Mouse (Mus musculus) G1E (cell line): ENCODE data around the gene Pdha2. TPM values are rescaled to one million over a fixed set of nuclear protein-coding genes. Genes with fewer than 3 reads are reported as not detected.

ENCODE experiments used
- ATAC-seq: 2 replicates; pipeline ENCODE4 v1.8.0; 2016; ENCODE audit warnings: mild to moderate bottlenecking; ENCODE audit not compliant: insufficient number of reproducible peaks, poor library complexity, low FRiP score, severe bottlenecking; ENCODE audit errors: extremely low read depth
- DNase-seq: peaks from one replicate; pipeline ENCODE4 v3.0.0; 2012; ENCODE audit warnings: low spot score
- H3K27me3 ChIP-seq: 2 replicates; pipeline ENCODE4 v1.6.1; 2012; ENCODE audit warnings: mild to moderate bottlenecking, low read length, inconsistent platforms; ENCODE audit not compliant: insufficient read depth
- H3K36me3 ChIP-seq: replicated peaks from 2 replicates; pipeline ENCODE3; 2012; ENCODE audit warnings: mild to moderate bottlenecking, inconsistent platforms
- H3K4me1 ChIP-seq: 2 replicates; pipeline ENCODE4 v1.6.1; 2012; ENCODE audit warnings: low read depth, low read length, inconsistent platforms, mixed read lengths; ENCODE audit not compliant: insufficient read depth
- H3K4me3 ChIP-seq: 2 replicates; pipeline ENCODE4 v1.5.1; 2012; ENCODE audit warnings: low read depth, mild to moderate bottlenecking, inconsistent platforms, low read length, moderate library complexity, mixed read lengths
- H3K9me3 ChIP-seq: replicated peaks from 2 replicates; pipeline ENCODE4 v1.6.1; 2012; ENCODE audit warnings: inconsistent platforms
- CTCF ChIP-seq: IDR thresholded peaks from 2 replicates; pipeline ENCODE4 v1.5.1; 2012; ENCODE audit warnings: low read depth, low read length, inconsistent platforms, mixed read lengths
- GATA1 ChIP-seq: IDR thresholded peaks from 2 replicates; pipeline ENCODE4 v1.6.1; 2012; ENCODE audit warnings: borderline replicate concordance, low read length, inconsistent platforms, mixed read lengths
- GATA2 ChIP-seq: IDR thresholded peaks from 2 replicates; pipeline ENCODE4 v1.6.1; 2012; ENCODE audit warnings: low read depth, low read length, inconsistent platforms, borderline replicate concordance
- POLR2AphosphoS5 ChIP-seq: IDR thresholded peaks from 2 replicates; pipeline ENCODE4 v1.6.1; 2012; ENCODE audit warnings: low read depth, low read length, inconsistent platforms; ENCODE audit not compliant: insufficient replicate concordance
- TAL1 ChIP-seq: conservative IDR thresholded peaks from 2 replicates; pipeline ENCODE4 v1.6.1; 2012; ENCODE audit warnings: low read depth, low read length, inconsistent platforms, mixed read lengths
- polyA plus RNA-seq: library from polyadenylated mRNA; stranded (reverse); fragments of >175 nt; gene quantifications from 2 replicates; pipeline ENCODE4 v1.2.3, GENCODE M21; 2012
- total RNA-seq, 2 experiments: library from RNA; stranded (forward) in 1 of 2; stranded (reverse) in 1 of 2; fragments of 200-1000 nt in 1 of 2; fragments of >200 nt in 1 of 2; fragmentation: Nextera tagmentation in 1 of 2; gene quantifications; 2 replicates each; pipeline ENCODE4 v1.2.3; 2014 to 2017

Gene Pdha2
- total and polyA plus RNA-seq, 3 experiments, result 0.05 TPM; not detected in 2

DNA sequence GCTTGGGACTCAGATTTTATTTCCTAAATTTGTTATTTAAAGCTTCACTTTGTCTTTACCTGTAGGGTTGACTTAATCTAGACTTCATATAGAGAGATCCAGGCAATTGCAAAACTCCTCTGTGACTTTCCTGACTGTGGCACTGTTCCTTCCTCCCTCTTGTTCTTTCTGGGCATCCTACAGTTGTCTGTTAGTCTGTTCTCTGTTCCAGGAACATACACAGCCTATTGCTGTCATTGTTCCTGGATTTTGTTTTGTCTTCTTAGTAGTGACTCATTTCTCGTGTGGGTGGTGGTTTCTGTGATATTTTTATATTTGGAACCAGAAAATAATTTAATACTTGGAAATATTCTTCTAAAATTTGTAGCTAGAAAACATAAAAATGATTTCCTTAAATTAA, 10.2 kb upstream of the Pdha2 start:
- TF ChIP-seq TAL1 (no peak), GATA2 (no peak), POLR2AphosphoS5 (no peak), GATA1 (no peak), CTCF (no peak)
- ATAC-seq, result no peak
- Histone ChIP-seq H3K27me3 (no peaks in the 10 kb centered on the region), H3K36me3 (no peaks in the 10 kb centered on the region), H3K4me3 (no peak overlapping the region), H3K4me1 (no peaks in the 10 kb centered on the region), H3K9me3 (no peaks in the 10 kb centered on the region)
- no peak for DNase-seq

DNA sequence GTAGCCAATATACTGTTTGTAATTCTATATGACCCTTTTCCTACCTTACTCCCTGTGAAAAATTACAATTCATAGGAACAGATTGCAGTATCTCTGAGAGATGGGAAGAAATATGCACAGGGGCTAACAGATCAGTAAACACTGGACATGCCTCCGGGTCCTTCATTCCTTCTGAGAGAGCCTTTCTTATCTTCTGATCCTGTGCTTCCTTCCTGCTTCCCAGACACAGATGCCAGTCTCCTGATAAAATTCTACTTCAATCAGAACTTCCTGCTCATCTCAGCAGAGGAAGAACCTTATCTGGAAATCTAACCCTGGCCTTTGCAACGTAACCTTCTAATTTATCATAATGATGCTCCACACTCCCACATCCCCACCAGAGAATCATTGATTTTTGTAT, 6.4 kb upstream of the Pdha2 start:
- ATAC-seq (peak; percentile 73), DNase-seq (no peak)
- no peaks in the 10 kb centered on the region for H3K9me3 ChIP-seq

DNA sequence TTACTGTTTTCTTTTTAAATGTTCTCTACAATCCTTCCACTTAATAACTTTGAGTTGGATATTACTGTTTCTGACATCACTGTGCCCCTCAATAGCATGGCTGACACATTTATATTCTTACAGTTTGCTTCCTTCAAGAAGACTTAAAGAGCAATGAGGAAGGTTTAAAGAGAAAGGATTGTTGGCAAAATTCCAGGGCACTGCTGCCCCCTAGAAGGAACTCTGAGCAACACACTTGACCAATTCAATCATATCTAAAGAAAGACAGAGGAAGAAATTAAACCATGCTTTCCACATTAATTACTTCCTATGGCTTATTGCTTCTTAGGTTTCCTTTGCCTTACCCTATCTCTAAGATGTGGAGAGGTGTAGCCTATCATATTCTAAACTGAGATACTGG, 4.8 kb upstream of the Pdha2 start:
- TF ChIP-seq CTCF (no peak), POLR2AphosphoS5 (no peak), TAL1 (no peak), GATA2 (no peak), GATA1 (no peak)
- Histone ChIP-seq H3K4me1 (no peaks in the 10 kb centered on the region), H3K36me3 (no peaks in the 10 kb centered on the region), H3K9me3 (no peaks in the 10 kb centered on the region), H3K4me3 (no peak overlapping the region), H3K27me3 (no peaks in the 10 kb centered on the region)
- DNase-seq (no peak), ATAC-seq (no peak)

More for the DNA sequence above, 6.4 kb upstream of the Pdha2 start:
- Histone ChIP-seq H3K36me3 (no peaks in the 10 kb centered on the region), H3K4me1 (no peaks in the 10 kb centered on the region), H3K27me3 (no peaks in the 10 kb centered on the region), H3K4me3 (no peak overlapping the region)
- TF ChIP-seq CTCF, result no peak
- TF ChIP-seq GATA1, result no peak
- TF ChIP-seq TAL1, result no peak
- TF ChIP-seq GATA2, result no peak
- no peak for TF ChIP-seq POLR2AphosphoS5

DNA sequence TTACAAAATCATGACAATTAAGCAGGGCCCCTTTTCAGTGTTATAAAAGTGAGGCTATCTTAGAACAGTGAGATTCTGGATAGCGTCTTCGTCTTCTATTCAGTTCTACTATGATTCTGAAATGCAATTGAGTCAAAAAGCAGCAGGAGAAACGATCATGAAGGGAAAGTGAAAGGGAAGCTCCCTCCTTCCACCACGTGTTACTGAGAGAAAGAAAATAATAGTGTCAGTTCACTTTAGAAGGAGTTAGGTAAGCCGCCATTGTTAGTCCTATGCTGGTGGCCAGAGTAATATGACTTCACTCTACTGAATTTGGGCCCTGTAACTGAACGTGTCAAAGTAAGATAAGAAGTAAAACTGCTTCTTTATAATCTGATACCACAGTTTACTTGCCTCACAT, 4.1 kb upstream of the Pdha2 start:
- ATAC-seq, result no peak

DNA sequence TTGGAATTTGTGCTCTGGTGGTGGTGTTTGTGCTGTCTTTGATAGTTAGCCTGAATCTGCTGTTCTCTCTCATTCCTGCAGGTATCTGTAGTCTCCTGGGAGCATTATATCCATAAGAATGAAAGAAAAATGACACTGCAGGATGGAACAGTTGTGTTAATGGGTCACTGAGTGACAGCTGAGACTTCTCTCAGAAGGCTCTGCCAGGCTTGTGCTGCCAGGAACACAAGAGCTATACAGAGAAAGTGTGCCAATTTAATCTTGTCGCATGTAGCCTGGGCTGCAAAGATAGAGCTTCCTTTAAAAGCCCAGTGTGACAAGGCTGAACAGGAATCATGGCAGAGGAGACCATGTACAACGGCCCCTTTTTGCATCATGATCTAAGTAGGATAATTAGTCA, 2.6 kb upstream of the Pdha2 start:
- TF ChIP-seq TAL1 (no peak), POLR2AphosphoS5 (no peak), GATA1 (no peak), CTCF (no peak), GATA2 (no peak)
- DNase-seq, result no peak
- Histone ChIP-seq H3K36me3 (no peaks in the 10 kb centered on the region), H3K4me1 (no peaks in the 10 kb centered on the region), H3K9me3 (no peaks in the 10 kb centered on the region), H3K27me3 (0 out of 2 replicates have a peak, but pooled peaks cover 2% of the 10 kb centered on the region), H3K4me3 (no peak overlapping the region)
- no peak for ATAC-seq

More for the DNA sequence above, 4.1 kb upstream of the Pdha2 start:
- H3K36me3 ChIP-seq, result no peaks in the 10 kb centered on the region
- no peak for DNase-seq
- H3K9me3 ChIP-seq, result no peaks in the 10 kb centered on the region
- H3K27me3 ChIP-seq, result no peaks in the 10 kb centered on the region
- no peaks in the 10 kb centered on the region for H3K4me1 ChIP-seq
- no peak overlapping the region for H3K4me3 ChIP-seq
- no peak for TF ChIP-seq POLR2AphosphoS5
- TF ChIP-seq GATA1, result no peak
- no peak for TF ChIP-seq TAL1
- TF ChIP-seq GATA2, result no peak
- no peak for TF ChIP-seq CTCF

DNA sequence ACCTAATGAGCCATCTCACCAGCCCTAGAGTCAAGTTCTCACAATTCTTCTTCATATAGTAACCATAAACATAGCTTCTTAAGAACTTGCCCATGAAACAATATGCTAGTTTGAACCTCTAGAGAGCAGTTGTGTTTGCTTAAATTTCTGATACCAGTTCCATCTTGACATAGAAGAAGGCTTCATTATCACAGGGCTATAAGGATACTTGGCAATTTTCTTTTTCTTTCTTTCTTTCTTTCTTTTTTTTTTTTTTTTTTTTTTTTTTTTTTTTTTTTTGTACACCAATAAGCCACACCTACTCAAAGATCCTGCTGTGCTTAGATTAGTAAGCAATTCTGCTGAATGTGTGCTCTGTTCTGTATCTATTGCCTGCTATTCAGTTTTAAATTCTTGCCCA, 2.0 kb upstream of the Pdha2 start:
- ATAC-seq, result no peak
- no peaks in the 10 kb centered on the region for H3K36me3 ChIP-seq
- TF ChIP-seq CTCF, result no peak
- no peak for TF ChIP-seq TAL1
- TF ChIP-seq POLR2AphosphoS5, result no peak
- TF ChIP-seq GATA1, result no peak
- TF ChIP-seq GATA2, result no peak
- no peaks in the 10 kb centered on the region for H3K9me3 ChIP-seq
- no peak for DNase-seq
- no peak overlapping the region for H3K4me3 ChIP-seq
- no peaks in the 10 kb centered on the region for H3K4me1 ChIP-seq
- H3K27me3 ChIP-seq, result 0 out of 2 replicates have a peak, but pooled peaks cover 2% of the 10 kb centered on the region

DNA sequence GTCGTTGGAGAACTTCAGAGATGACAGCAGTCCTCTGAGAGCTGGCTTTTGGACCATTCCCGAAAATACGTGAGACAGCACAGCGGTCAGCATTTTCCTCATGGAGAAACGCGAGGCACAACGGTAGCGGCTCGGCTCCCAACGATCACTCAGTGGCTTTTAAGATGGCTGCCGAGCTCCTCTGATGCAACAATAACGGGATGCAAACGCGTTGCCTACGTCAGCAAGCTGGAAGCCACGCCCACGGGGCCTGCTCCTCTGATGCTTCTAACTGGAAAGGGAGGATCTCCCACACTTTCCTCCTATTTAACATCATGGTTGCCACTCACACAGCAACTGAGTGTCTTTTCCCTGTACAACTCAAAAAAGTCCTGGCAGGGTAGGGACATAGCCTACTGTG, 511 bp downstream of the Pdha2 start:
- TF ChIP-seq GATA2 (no peak), CTCF (no peak), GATA1 (no peak), POLR2AphosphoS5 (no peak), TAL1 (no peak)
- DNase-seq (no peak), ATAC-seq (no peak)
- no peaks in the 10 kb centered on the region for H3K9me3 ChIP-seq
- no peaks in the 10 kb centered on the region for H3K4me1 ChIP-seq
- no peaks in the 10 kb centered on the region for H3K36me3 ChIP-seq
- H3K4me3 ChIP-seq, result no peak overlapping the region
- H3K27me3 ChIP-seq, result 0 out of 2 replicates have a peak, but pooled peaks cover 2% of the 10 kb centered on the region
